Mouse (Mus musculus) stomach, embryonic 15.5 days (tissue): Measurements from ENCODE around the gene Ufm1. TPM values are rescaled to one million over a fixed set of nuclear protein-coding genes. Genes with fewer than 3 reads are reported as not detected.
A peak's percentile ranks its signal among the peaks of the same experiment; 100 is the strongest.

ENCODE experiments used
- ATAC-seq: fragments of 200-750 bp; cut with Nextera tagmentation; 2 replicates; pipeline ENCODE4 v1.8.0; 2017; ENCODE audit warnings: low read depth, moderate number of reproducible peaks, moderate TSS enrichment; ENCODE audit not compliant: insufficient read depth, low FRiP score
- H3K27ac ChIP-seq: fragments of 300-500 bp; sonication (generic); 2 replicates; pipeline ENCODE4 v1.5.1; 2015; ENCODE audit warnings: mild to moderate bottlenecking, inconsistent platforms
- H3K27me3 ChIP-seq: fragments of 300-500 bp; sonication (generic); replicated peaks from 2 replicates; pipeline ENCODE4 v1.6.1; 2015; ENCODE audit warnings: inconsistent platforms
- H3K36me3 ChIP-seq: fragments of 300-500 bp; sonication (generic); 2 replicates; pipeline ENCODE4 v1.6.1; 2015; ENCODE audit warnings: inconsistent platforms
- H3K4me1 ChIP-seq: fragments of 300-500 bp; sonication (generic); 2 replicates; pipeline ENCODE4 v1.6.1; 2015; ENCODE audit warnings: inconsistent platforms
- H3K4me2 ChIP-seq: fragments of 300-500 bp; sonication (generic); 2 replicates; pipeline ENCODE4 v1.6.1; 2015; ENCODE audit warnings: mild to moderate bottlenecking, inconsistent platforms
- H3K4me3 ChIP-seq: fragments of 300-500 bp; sonication (generic); replicated peaks from 2 replicates; pipeline ENCODE4 v1.5.1; 2015; ENCODE audit warnings: inconsistent platforms
- H3K9ac ChIP-seq: fragments of 300-500 bp; sonication (generic); 2 replicates; pipeline ENCODE4 v1.6.1; 2015; ENCODE audit warnings: inconsistent platforms
- H3K9me3 ChIP-seq: fragments of 300-500 bp; sonication (generic); 2 replicates; pipeline ENCODE4 v1.6.1; 2016; ENCODE audit warnings: inconsistent platforms
- whole genome bisulfite sequencing: fragments of 180-500 bp; shearing (Covaris S2); methylation state at CpG from one replicate; pipeline ENCODE4 v1.1.7; 2015; 5-methylcytosine and 5-hydroxymethylcytosine counted together
- polyA plus RNA-seq: library from polyadenylated mRNA; unstranded; fragments of >200 nt; fragmentation: Nextera tagmentation; extraction: Ambion mirVana; gene quantifications from 2 replicates; pipeline ENCODE4 v1.2.1, GENCODE M21; 2015

Gene Ufm1
- polyA plus RNA-seq: 109 and 131 TPM in 2 replicates

DNA sequence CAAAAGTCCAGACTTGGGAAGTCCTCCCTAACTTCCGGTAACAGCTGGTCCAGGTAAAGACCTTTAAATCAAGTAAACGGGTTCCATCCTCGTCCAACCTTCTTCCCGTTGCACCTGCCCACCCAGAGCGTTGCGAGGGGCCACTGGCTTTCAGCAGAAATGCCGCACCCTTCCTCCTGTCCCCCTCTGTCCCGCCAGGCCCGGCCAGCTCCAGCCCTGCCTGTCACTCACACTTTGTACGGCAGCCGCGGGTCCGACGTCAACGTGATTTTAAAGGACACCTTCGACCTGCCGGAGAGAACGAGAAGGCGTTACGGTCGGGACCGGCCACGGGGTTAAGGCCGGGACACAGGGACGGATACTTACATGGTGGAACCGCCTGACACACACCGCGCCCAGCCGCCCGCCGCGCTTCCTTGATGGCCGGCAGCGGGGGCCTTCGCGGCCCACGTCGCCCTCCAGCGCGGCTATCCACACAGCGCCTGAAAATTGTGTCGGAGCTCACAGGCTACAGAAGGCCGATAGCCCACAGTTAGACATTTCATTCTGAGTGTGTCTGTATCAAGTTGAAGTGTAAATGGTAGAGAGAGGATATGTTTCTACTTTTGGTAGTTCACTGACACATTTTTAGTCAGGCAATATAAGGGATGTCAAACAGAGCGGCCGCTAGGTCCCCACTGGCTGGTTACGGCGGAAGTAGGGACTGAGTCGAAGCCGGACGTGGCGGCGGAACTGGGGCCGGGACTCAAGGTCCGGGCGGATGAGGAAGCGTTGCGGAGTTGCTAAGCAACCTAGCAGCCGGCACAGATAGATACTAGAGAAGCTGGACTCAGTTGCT, at the start of gene Ufm1:
Gene Ufm1 (minus strand): TSS at position 448 of the 838 bp plus-strand sequence.
- Histone ChIP-seq H3K36me3 (peaks cover 22% of the 10 kb centered on the region), H3K4me2 (peak within 1 kb of the TSS; percentile 65), H3K27me3 (no peaks in the 10 kb centered on the region), H3K9me3 (no peaks in the 10 kb centered on the region), H3K4me1 (peaks cover 5% of the 10 kb centered on the region; the same call in 1 of the 2 replicates), H3K27ac (0 out of 2 replicates have a peak within 1 kb of the TSS, but pooled peaks have one; percentile 55), H3K9ac (peak within 1 kb of the TSS; percentile 65), H3K4me3 (peak within 1 kb of the TSS; percentile 83)
- WGBS: under 1% methylated on average over 58 of the region's 58 CpGs
- peak; percentile 98 for ATAC-seq

DNA sequence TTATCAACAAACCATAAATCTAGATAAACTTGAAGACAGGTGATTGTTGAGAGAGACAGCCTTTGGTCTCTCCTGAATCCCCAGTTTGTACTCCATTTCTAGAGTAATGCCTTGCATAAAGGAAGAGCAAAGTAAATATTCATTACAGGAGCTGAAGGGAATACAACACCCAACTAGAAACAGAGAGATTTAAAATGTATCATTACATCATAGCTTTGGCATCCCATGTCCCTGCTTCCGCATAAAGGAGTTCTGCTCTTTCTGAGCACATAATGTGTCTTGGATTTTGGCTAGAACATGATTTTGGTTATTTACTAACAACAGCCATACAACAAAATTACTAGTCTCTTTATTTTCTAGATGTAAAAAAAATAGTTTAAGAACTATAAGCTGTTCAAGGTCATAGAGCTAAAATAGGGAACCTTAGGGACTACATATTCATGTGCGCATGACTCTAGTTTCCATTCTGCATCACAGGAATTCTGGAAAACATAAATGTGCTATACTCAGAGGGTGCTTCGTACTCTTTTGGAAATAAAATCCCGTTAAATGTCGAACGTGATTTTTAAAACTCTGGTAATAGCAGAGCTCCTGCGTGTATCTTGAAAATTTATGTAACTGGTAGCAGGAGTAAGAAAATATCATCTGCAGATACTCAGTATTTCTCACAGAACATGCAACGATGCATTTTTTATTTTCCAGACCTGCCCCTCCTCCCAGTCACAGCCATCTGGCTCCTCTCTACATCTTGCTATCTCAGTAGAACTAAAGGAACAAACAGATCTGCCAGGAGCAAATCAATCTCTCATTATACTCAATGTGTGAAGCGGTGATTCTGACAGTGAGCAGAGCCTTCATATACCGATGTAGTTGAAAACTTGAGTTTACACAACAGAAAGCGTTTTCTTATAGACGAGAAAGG, 27.2 kb upstream of the Ufm1 start:
- no peaks in the 10 kb centered on the region for H3K9me3 ChIP-seq
- H3K27ac ChIP-seq: no peak overlapping the region
- ATAC-seq: no peak
- no peaks in the 10 kb centered on the region for H3K4me1 ChIP-seq
- no peak overlapping the region for H3K9ac ChIP-seq
- WGBS: 66% methylated on average over 12 of the region's 12 CpGs
- H3K27me3 ChIP-seq: no peaks in the 10 kb centered on the region
- H3K36me3 ChIP-seq: no peaks in the 10 kb centered on the region
- no peak overlapping the region for H3K4me3 ChIP-seq
- no peak overlapping the region for H3K4me2 ChIP-seq

DNA sequence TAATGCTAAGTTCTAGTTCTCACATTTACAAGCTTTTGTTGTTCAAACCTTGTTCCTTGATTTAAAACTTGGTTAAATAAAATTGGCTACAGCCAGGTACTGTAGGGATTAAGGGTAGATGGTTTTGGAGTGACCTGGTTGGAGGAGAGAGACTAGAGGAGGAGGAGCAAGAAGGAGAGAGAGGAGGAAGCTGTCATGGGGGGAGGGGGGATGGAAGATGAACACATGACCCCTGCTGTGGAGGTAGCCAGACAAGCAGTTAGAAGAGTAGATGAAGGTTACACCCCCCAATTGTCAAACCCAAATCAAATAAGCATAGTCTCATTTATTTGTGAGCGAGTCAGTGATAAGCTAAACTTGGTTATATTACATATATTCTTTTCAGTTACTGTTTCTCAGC, 8.0 kb upstream of the Ufm1 start:
- Histone ChIP-seq H3K9me3 (no peaks in the 10 kb centered on the region), H3K4me3 (no peak overlapping the region), H3K27me3 (no peaks in the 10 kb centered on the region), H3K4me2 (no peak overlapping the region), H3K27ac (no peak overlapping the region), H3K9ac (no peak overlapping the region), H3K36me3 (no peaks in the 10 kb centered on the region), H3K4me1 (no peaks in the 10 kb centered on the region)
- 89% methylated on average over 1 of the region's 1 CpGs for WGBS
- ATAC-seq: no peak

DNA sequence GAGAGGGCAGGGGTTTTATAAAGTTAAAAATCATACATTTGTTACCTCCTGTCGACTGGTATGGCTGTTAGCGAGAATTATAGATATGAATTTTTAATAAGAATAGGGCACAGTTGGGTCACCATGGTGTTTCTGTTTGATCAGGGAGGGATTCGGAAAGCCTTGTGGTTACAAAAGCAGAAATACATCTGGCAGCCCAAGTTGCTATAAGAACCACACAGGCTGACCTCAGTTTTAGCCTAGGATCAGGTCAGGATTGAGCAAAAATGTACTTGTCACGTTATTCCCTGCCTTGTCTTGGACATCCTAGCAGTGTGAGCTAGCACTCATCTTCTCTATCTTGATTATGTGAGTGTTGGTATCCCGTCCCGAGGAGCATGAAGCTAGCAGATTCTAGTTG, 6.9 kb upstream of the Ufm1 start:
- Histone ChIP-seq H3K27me3 (no peaks in the 10 kb centered on the region), H3K27ac (no peak overlapping the region), H3K4me1 (no peaks in the 10 kb centered on the region), H3K4me2 (no peak overlapping the region), H3K9ac (no peak overlapping the region), H3K36me3 (no peaks in the 10 kb centered on the region), H3K9me3 (no peaks in the 10 kb centered on the region), H3K4me3 (no peak overlapping the region)
- ATAC-seq: no peak
- WGBS: 73% methylated on average over 6 of the region's 6 CpGs

DNA sequence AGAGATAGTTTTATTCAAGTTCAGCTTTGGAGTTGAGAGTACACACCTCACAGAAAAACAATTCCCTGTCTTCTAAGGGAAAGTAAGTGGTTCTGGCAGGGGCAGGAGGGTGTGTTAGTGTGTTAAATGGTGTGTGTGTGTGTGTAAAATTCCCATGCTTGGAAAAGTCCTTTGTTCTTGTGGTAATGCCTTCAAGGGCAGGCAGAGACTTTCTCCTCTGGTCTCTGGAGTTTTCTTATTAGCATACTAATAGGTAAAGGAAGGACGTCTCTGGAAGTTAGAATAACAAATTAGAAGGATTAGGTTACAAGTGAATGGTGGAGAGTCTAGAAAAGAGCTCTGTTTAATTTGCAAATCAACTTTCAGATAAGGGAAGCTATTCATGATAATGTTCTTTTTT, 5.6 kb upstream of the Ufm1 start:
- Histone ChIP-seq H3K4me2 (no peak overlapping the region), H3K4me1 (no peaks in the 10 kb centered on the region), H3K36me3 (no peaks in the 10 kb centered on the region), H3K27ac (peak overlapping the region; percentile 59; the same call in 1 of the 2 replicates), H3K9me3 (no peaks in the 10 kb centered on the region), H3K27me3 (no peaks in the 10 kb centered on the region), H3K9ac (no peak overlapping the region), H3K4me3 (no peak overlapping the region)
- 22% methylated on average over 1 of the region's 1 CpGs for WGBS
- ATAC-seq: no peak

DNA sequence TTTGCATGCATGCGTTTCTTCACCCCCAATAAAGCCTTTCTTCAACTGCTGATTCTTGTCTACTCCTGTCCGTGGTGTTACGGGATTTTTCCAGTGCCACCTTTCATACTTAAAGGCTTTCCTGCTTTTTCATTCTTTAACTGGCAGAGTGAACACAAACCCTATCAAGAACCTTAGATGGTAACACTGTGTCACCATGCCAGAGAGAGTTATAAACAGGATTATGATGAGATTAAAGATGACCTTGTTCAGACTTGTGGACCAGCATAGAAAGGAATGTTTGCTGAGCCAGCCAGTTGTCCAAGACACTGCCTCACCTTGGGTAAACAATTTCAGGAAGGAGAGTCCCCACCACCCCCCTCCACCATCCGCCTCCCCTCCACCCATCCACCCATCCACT, 4.6 kb upstream of the Ufm1 start:
- no peak overlapping the region for H3K4me3 ChIP-seq
- H3K4me2 ChIP-seq: no peak overlapping the region
- H3K36me3 ChIP-seq: no peaks in the 10 kb centered on the region
- WGBS: 68% methylated on average over 4 of the region's 4 CpGs
- no peak overlapping the region for H3K9ac ChIP-seq
- no peaks in the 10 kb centered on the region for H3K4me1 ChIP-seq
- no peaks in the 10 kb centered on the region for H3K9me3 ChIP-seq
- peak overlapping the region; percentile 23; the same call in 1 of the 2 replicates for H3K27ac ChIP-seq
- H3K27me3 ChIP-seq: no peaks in the 10 kb centered on the region
- ATAC-seq: no peak

DNA sequence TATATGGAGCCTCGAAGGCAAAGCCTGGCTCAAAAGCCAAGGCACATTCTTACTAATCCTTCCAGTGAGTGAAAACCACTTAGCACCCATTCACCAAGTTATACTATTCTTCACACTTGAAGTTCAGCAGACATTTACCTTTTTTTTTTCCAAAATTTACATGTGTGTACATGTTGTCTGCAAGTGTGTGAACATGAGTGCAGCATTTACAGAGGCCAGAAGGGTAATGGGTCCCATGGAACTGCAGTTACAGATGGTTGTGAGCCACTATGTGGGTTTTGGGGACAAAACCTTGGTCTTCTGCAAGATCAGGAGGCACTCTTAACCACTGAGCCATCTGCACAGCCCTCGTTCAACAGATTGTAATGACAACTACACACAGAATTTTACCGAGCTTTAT, 8.8 kb downstream of the Ufm1 start:
- no peak for ATAC-seq
- Histone ChIP-seq H3K9ac (no peak overlapping the region), H3K36me3 (peaks cover 14% of the 10 kb centered on the region), H3K4me1 (no peaks in the 10 kb centered on the region), H3K27me3 (no peaks in the 10 kb centered on the region), H3K9me3 (no peaks in the 10 kb centered on the region), H3K27ac (no peak overlapping the region), H3K4me3 (no peak overlapping the region), H3K4me2 (no peak overlapping the region)
- WGBS: 87% methylated on average over 3 of the region's 3 CpGs

DNA sequence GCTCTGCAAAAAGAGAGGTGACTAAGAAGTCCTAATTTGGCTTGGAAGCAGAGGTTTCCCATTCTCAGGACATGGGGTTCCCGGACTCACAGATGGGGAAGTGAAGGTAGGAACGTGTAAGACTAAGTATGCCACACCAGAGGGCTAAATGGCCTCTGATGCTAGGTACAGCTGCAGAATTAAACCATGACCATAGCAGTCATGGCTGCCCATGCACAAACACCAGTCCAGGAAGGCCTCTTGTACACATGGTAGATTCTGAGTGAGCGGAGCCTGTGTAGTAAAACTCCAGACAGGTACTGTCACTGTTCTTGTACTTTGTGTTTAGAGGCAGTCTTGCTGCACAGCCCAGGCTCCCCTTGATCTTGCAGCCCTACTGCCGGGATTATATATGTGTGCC, 9.4 kb downstream of the Ufm1 start:
- 81% methylated on average over 4 of the region's 4 CpGs for WGBS
- peaks cover 11% of the 10 kb centered on the region for H3K36me3 ChIP-seq
- H3K4me2 ChIP-seq: no peak overlapping the region
- no peaks in the 10 kb centered on the region for H3K27me3 ChIP-seq
- H3K9me3 ChIP-seq: no peaks in the 10 kb centered on the region
- ATAC-seq: no peak
- no peak overlapping the region for H3K4me3 ChIP-seq
- H3K27ac ChIP-seq: no peak overlapping the region
- H3K4me1 ChIP-seq: no peaks in the 10 kb centered on the region
- H3K9ac ChIP-seq: no peak overlapping the region

DNA sequence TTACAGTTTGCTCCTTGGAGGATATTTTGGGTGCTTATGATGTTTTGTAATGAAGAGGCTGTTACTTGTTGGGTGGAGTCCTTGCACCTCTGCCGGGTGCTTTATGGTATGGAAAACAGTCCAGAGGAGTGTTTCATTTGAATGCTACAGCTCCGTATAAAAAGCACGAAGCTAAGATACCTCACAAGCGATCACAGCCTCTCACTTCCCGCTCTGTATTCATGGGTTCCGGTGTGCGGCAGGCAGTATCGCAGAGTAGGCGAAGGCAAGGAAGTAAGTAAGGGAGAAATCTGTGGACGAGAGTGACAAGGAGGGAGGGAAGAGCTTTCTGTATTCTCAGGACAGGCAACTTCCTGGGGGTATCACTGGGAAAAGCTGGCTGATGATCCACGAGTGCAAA, 15.4 kb downstream of the Ufm1 start:
- Histone ChIP-seq H3K27me3 (no peaks in the 10 kb centered on the region), H3K4me3 (no peak overlapping the region), H3K9ac (no peak overlapping the region), H3K36me3 (no peaks in the 10 kb centered on the region), H3K27ac (no peak overlapping the region), H3K4me2 (no peak overlapping the region), H3K4me1 (no peaks in the 10 kb centered on the region), H3K9me3 (no peaks in the 10 kb centered on the region)
- no peak for ATAC-seq
- WGBS: 79% methylated on average over 11 of the region's 11 CpGs

DNA sequence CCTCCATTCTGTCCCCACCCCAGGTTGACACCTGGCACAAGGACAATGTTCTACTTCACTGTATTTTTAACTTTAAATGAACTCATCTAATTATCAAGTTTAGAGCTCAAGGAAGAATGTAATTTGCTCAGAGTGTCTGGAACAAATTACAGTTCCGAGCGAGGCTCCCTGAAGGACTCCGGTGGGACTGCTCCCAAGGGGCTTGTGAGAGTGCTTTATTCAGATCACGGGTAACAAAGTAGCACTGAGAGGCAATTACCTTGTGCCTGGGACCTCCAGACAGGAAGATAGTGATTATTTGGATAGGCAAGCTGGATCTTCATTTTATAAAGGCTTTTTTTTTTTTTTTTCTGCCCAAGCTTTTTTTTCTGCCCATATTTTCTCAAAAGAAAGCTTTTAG, 15.9 kb downstream of the Ufm1 start:
- no peaks in the 10 kb centered on the region for H3K36me3 ChIP-seq
- H3K4me1 ChIP-seq: no peaks in the 10 kb centered on the region
- no peak for ATAC-seq
- no peak overlapping the region for H3K4me2 ChIP-seq
- 77% methylated on average over 4 of the region's 4 CpGs for WGBS
- H3K27ac ChIP-seq: no peak overlapping the region
- H3K9me3 ChIP-seq: no peaks in the 10 kb centered on the region
- no peaks in the 10 kb centered on the region for H3K27me3 ChIP-seq
- no peak overlapping the region for H3K4me3 ChIP-seq
- H3K9ac ChIP-seq: no peak overlapping the region

DNA sequence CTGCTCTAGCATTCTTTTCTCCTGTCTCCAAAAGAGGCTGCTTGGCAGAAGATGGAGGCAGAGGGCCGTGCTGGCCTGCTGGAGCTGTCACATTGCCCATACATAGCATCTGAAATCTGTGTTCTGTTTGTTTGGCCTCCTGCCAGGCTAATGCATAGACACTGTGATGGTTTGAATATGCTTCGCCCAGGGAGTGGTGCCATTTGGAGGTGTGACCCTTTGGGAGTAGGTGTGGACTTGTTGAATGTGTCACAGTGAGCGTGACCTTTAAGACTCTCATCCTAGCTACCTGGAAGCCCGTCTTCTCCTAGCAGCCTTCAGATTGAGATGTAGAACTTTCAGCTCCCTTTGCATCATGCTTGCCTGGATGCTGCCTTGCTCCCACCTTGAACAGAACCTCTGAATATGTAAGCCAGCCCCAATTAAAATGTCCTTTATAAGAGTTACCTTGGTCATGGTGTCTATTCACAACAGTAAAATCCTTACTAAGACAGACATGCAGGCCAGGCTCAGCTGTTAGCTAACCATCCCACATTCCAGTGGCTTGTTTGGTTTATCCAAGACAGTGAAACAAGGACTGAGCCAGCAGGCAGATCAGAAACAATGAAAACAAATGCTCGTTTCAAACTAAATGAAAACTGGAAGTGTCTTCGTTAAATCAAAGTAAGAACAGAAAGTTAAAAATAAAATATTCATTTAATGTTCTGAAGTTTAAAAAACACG, 17.3 kb downstream of the Ufm1 start:
- H3K9me3 ChIP-seq: no peaks in the 10 kb centered on the region
- ATAC-seq: no peak
- no peaks in the 10 kb centered on the region for H3K27me3 ChIP-seq
- 50% methylated on average over 7 of the region's 7 CpGs for WGBS
- no peaks in the 10 kb centered on the region for H3K36me3 ChIP-seq
- H3K4me2 ChIP-seq: no peak overlapping the region
- no peaks in the 10 kb centered on the region for H3K4me1 ChIP-seq
- no peak overlapping the region for H3K27ac ChIP-seq
- H3K9ac ChIP-seq: no peak overlapping the region
- H3K4me3 ChIP-seq: no peak overlapping the region
